Mouse (Mus musculus): ENCODE results near the gene Gm5751. TPM values are rescaled to one million over a fixed set of nuclear protein-coding genes. Genes with fewer than 3 reads are reported as not detected.
A peak's percentile ranks its signal among the peaks of the same experiment; 100 is the strongest.
"Not testable (repeated sequence)": the region's sequence is repeated elsewhere in the genome, so short reads cannot be mapped to it uniquely, and the experiment has no call there.

Gm5751 gene
- total RNA-seq (2021) = not detected
- long read RNA-seq, experiment 1 = 0 reads
- long read RNA-seq, experiment 2 = 0 reads

DNA sequence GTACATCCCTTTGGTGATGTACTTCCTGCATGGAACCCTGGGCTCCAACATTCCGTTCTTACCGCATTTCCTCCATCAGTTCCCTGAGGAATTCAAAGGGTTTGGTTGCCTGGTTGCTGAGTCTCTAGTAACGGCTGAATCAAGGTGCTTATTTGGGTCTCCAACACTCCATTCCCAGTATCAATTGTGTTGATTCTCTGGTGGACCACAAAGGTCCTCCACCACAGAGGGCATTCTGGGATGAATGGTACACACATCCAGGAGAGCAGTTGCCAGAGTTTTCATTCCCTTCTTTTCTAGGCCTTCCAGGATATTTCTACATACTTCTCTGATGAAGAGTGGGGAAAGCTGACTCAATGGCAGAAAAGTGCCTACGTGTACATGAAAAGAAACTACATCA is at the start of gene Gm5751:
Gene Gm5751 (plus strand): TSS at position 301 of the 400 bp plus-strand sequence.
- DNase-seq (ENCODE audit: low spot score in 2 of 2) = not testable (repeated sequence)
- intact Hi-C loops (cut with DNase I) = loop anchor here (2.0 kb wide), 1 partner anchor 33 kb away; no protein-coding TSS in a partner anchor

DNA sequence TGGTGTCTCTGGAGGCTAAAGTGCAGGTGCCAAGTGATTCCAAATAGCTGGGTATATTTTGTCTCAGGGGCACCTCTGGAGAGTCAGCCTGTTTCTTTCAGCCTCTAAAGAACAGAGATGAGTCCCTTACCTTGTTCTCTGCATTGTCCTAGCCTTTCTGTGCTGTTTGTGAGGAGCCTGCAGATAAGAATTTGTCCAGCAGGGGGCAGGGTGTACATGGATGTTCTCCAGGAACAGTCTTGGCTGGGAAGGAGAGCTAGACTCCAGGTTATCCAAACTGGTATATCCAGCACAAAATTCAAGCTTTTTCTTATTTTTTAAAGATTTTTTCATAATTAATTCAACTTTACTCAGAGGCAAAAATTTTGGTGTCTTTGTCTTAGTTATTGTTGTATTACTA is 42.0 kb upstream of the Gm5751 start:
- intact Hi-C loops (cut with DNase I) = no loop called here
- peak; percentile 50 to 72 for DNase-seq (ENCODE audit: low spot score in 2 of 2)

DNA sequence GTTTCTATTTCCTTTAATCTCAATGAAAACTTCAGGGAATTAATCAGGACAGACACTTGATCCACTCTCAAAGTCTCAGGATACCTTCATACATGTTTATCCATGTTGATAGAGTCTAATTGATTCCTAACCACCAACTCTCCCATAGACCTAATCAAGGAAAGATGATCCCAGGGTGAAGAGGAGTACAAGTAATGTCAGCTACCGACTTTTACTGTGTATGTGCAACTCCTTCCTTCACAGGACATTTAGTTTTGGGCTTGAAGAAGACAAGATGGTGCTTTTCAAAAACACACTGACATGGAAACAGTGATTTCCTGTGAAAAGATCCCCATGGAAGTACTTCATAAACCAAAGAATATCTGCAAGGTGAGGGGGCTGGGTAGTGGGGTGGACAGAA is 30.4 kb upstream of the Gm5751 start, which contains the start of gene Gm6592:
Gene Gm6592 (plus strand): TSS at position 301 of the 400 bp plus-strand sequence.
- no peak for DNase-seq (ENCODE audit: low spot score in 2 of 2)
- intact Hi-C loops (cut with DNase I) = no loop called here

DNA sequence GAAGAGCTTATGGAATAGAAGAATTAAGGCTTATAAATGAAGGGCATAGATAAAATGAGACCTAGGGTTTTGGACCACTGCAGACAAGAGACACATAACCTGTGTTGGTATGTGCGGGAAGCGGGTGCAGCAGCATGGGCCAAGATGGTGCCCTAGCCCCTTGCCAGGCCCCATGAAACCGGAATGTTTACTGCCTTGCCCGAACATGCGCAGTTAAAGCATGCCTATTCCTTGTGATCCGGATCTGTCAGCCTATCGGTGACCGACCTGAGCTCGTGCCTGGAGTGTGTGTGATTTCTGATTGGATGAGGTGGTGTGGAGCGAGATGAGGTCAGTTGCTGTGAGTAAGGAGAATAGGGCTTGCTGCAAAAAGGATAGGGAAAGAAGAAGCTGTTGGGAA is 21.6 kb upstream of the Gm5751 start:
- intact Hi-C loops (cut with DNase I) = no loop called here
- no peak for DNase-seq (ENCODE audit: low spot score in 2 of 2)

DNA sequence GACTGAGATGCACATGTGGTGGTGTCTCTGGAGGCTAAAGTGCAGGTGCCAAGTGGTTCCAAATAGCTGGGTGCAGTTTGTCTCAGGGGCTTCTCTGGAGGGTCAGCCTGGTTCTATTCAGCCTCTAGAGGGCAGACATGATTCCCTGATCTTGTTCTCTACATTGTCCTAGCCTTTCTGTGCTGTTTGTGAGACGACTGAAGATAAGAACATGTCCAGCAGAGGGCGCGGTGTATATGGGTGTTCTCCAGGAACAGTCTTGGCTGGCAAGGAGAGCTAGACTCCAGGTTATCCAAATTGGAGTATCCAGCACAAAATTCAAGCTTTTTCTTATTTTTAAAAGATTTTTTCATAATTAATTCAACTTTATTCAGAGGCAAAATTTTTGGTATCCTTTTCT is 9.7 kb upstream of the Gm5751 start:
- peak; percentile 81 to 85 for DNase-seq (ENCODE audit: low spot score in 2 of 2)
- intact Hi-C loops (cut with DNase I) = loop anchor here (5.0 kb wide), 1 partner anchor 83 kb away; no protein-coding TSS in a partner anchor

GRCm38 (mm10) chrX:8884336-8884735 is 10.3 kb downstream of the Gm5751 start:
- DNase-seq (ENCODE audit: low spot score in 2 of 2) = no peak
- intact Hi-C loops (cut with DNase I) = no loop called here

GRCm38 (mm10) chrX:8891975-8892342 is 17.9 kb downstream of the Gm5751 start:
- no peak for DNase-seq (ENCODE audit: low spot score in 2 of 2)
- intact Hi-C loops (cut with DNase I) = no loop called here

- DNase-seq (ENCODE audit: low spot score in 2 of 2) = peak; percentile 39 to 57
- intact Hi-C loops (cut with DNase I) = no loop called here
Observed at GRCm38 (mm10) chrX:8892343-8893155, 18.5 kb downstream of the Gm5751 start, which contains the start of gene B630019K06Rik. Gene B630019K06Rik (plus strand): TSS chrX:8892382.

DNA sequence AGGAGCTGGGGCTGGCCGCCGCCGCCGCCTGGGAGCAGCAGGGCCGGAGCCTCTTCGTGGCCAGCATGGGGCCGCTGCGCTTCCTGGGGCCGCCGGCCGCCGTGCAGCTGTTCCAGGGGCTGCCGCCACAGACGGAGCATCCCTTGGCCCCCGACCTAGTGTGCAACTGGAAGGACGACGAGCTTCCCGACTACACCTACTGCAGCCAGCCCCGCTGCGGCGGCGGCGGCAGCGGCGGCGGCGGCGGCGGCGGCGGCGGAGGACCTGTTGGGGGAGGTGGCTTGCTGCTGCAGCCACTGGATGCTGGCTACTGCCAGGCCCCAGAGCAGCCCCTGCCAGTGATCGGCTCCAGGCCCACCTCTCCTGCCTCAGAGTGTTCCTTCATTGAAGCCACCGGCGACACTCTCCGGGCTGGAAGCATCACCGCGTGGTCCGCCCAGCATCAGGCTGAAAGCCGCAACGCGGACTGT is 19.2 kb downstream of the Gm5751 start:
- intact Hi-C loops (cut with DNase I) = no loop called here
- DNase-seq (ENCODE audit: low spot score in 2 of 2) = peak in 1 of 2 experiments; percentile 4

DNA sequence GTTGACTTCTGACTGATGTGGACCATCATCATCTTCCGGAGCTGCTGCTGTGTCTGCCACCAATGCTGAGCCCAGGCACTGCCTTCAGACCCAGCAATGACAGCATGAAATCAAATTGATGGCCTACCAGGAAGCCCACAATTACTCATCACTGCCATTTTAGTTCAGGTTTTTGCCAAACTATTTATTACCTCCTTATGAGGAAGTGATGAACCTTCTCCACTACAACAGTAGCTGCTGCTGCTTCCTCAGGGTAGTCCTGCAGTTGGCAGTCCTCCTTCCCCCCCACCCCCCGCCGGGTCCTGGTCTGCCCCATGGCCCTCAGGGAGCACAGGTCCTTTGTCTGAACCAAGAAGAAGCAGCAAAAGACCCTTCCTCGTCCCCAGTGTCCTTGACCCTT is 26.8 kb downstream of the Gm5751 start:
- DNase-seq (ENCODE audit: low spot score in 2 of 2) = no peak
- intact Hi-C loops (cut with DNase I) = no loop called here

DNA sequence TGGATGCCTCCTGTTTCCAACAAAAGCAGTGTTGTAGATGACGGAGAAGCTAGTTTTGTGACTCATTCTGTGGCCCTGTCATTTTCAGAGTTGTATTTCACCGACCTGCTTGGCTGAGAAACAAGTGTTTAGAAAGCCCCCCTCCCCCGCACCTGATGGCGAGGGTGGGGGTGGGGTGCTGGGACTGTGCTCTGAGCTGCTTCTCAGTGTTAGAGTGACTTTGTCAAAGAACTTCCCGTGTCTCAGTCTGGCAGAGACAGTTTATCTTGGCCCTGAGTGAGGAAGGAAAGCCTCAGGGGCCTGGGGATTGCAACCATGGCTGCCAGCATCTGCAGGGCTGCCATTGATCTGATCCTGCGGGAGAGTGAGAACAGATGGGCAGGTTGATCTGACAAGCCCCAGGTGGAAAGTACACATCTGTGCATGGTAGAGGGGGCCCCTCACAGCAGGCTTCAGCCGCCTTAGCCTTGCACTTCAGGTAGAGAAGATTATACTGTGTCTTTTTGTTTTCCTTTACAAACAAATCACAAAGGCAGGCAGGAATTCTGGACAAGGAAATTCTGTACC is 27.9 kb downstream of the Gm5751 start:
- no peak for DNase-seq (ENCODE audit: low spot score in 2 of 2)
- intact Hi-C loops (cut with DNase I) = no loop called here

DNA sequence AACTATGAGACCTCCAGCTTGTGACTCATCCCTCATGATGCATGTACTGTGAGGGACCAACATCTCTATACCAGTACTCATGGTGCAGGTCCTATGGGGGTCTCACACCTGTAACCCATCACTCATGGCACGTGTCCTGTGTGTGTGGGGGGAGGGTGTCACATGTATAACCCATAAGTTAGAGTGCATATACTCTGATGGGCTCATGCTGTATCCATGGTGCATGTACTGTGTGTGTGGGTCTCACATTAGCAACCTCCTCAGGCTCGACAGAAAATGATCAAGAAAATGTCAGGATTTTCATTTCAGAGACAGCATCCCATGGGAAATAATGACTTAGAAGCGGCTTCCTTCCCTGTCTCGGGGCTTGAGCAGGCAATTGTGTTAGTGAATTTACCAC is 47.0 kb downstream of the Gm5751 start:
- intact Hi-C loops (cut with DNase I) = no loop called here
- DNase-seq (ENCODE audit: low spot score in 2 of 2) = no peak

GRCm38 (mm10) chrX:8921813-8922607 is 48.0 kb downstream of the Gm5751 start:
- intact Hi-C loops (cut with DNase I) = no loop called here
- peak in 1 of 2 experiments; percentile 9 for DNase-seq (ENCODE audit: low spot score in 2 of 2)

- DNase-seq (ENCODE audit: low spot score in 2 of 2) = no peak
- intact Hi-C loops (cut with DNase I) = no loop called here
Observed at GRCm38 (mm10) chrX:8927308-8927707, 53.3 kb downstream of the Gm5751 start.

Other genes starting within 250 kb of the Gm5751 start
- gene Ssxb8, start 183.4 kb upstream of the Gm5751 start, total RNA-seq (2021) = not detected
- gene Ssx9, start 125.8 kb upstream of the Gm5751 start, total RNA-seq (2021) = not detected
- gene Ssxb5, start 70.6 kb upstream of the Gm5751 start, total RNA-seq (2021) = not detected
- gene Gm6592, start 30.3 kb upstream of the Gm5751 start, total RNA-seq (2021) = not detected
- gene B630019K06Rik, start 18.1 kb downstream of the Gm5751 start, total RNA-seq (2021) = 10 to 100 TPM; 22.5 to 27.8 TPM
- gene Fthl17b, start 88.7 kb downstream of the Gm5751 start, total RNA-seq (2021) = not detected
- gene Fthl17c, start 102.3 kb downstream of the Gm5751 start, total RNA-seq (2021) = not detected
- gene Fthl17d, start 112.5 kb downstream of the Gm5751 start, total RNA-seq (2021) = not detected
- gene Fthl17e, start 159.2 kb downstream of the Gm5751 start, total RNA-seq (2021) = not detected
- gene Fthl17f, start 188.8 kb downstream of the Gm5751 start, total RNA-seq (2021) = not detected
- not detected for gene 4930402K13Rik, start 230.3 kb downstream of the Gm5751 start, total RNA-seq (2021)